Mouse (Mus musculus) embryonic facial prominence, embryonic 14.5 days (tissue): ENCODE results near the gene Sh3pxd2a. TPM values are rescaled to one million over a fixed set of nuclear protein-coding genes. Genes with fewer than 3 reads are reported as not detected.

Experiments used
- ATAC-seq: fragments of 200-750 bp; cut with Nextera tagmentation; 2 replicates; pipeline ENCODE4 v1.8.0; 2017; ENCODE audit warnings: low read depth, moderate number of reproducible peaks, moderate TSS enrichment
- DNase-seq: peaks from one replicate; pipeline ENCODE4 v3.0.0-alpha.2; 2015; ENCODE audit warnings: low spot score
- H3K27ac ChIP-seq: fragments of 300-500 bp; sonication (generic); replicated peaks from 2 replicates; pipeline ENCODE4 v1.5.1; 2014; ENCODE audit warnings: low read depth, mild to moderate bottlenecking, low read length, moderate library complexity
- H3K27me3 ChIP-seq: fragments of 300-500 bp; sonication (generic); replicated peaks from 2 replicates; pipeline ENCODE4 v1.6.1; 2014; ENCODE audit warnings: low read length; ENCODE audit not compliant: control insufficient read depth, insufficient read depth
- H3K36me3 ChIP-seq: fragments of 300-500 bp; sonication (generic); 2 replicates; pipeline ENCODE4 v1.6.1; 2014; ENCODE audit warnings: low read length, mixed read lengths; ENCODE audit not compliant: control insufficient read depth, insufficient read depth
- H3K4me1 ChIP-seq: fragments of 300-500 bp; sonication (generic); 2 replicates; pipeline ENCODE4 v1.6.1; 2014; ENCODE audit warnings: antibody characterized with exemption, low read length; ENCODE audit not compliant: control insufficient read depth, insufficient read depth
- H3K4me2 ChIP-seq: fragments of 300-500 bp; sonication (generic); 2 replicates; pipeline ENCODE4 v1.6.1; 2014; ENCODE audit warnings: low read depth, mild to moderate bottlenecking, low read length, moderate library complexity, mixed read lengths
- H3K4me3 ChIP-seq: fragments of 300-500 bp; sonication (generic); 2 replicates; pipeline ENCODE4 v1.5.1; 2014; ENCODE audit warnings: low read depth, mild to moderate bottlenecking, low read length
- H3K9ac ChIP-seq: fragments of 300-500 bp; sonication (generic); 2 replicates; pipeline ENCODE4 v1.6.1; 2014; ENCODE audit warnings: low read depth, mild to moderate bottlenecking, low read length, moderate library complexity, mixed read lengths
- H3K9me3 ChIP-seq: fragments of 300-500 bp; sonication (generic); 2 replicates; pipeline ENCODE4 v1.6.1; 2016; ENCODE audit warnings: low read length; ENCODE audit not compliant: control insufficient read depth
- WGBS: fragments of 180-500 bp; shearing (Covaris S2); extraction: QIAGEN DNeasy Blood & Tissue Kit; methylation state at CpG from one replicate; pipeline ENCODE4 v1.1.7; 2014; 5-methylcytosine and 5-hydroxymethylcytosine counted together
- polyA plus RNA-seq: library from polyadenylated mRNA; unstranded; fragments of >200 nt; fragmentation: Nextera tagmentation; extraction: Ambion mirVana; gene quantifications from 2 replicates; pipeline ENCODE4 v1.2.1, GENCODE M21; 2014

Sh3pxd2a gene
- polyA plus RNA-seq, 1 experiment from 2014 or later, result 20.3 TPM

GRCm38 (mm10) chr19:47367271-47367879, 96.8 kb downstream of the Sh3pxd2a start:
- DNase-seq (no peak), ATAC-seq (no peak)
- Histone ChIP-seq H3K27me3 (no peaks in the 10 kb centered on the region), H3K27ac (no peak overlapping the region), H3K4me1 (no peaks in the 10 kb centered on the region; the same call in 1 of the 2 replicates), H3K4me3 (no peak overlapping the region), H3K4me2 (no peak overlapping the region), H3K9me3 (no peaks in the 10 kb centered on the region), H3K36me3 (peaks cover 22% of the 10 kb centered on the region; the same call in 1 of the 2 replicates), H3K9ac (no peak overlapping the region)
- 88% methylated on average over 12 of the region's 12 CpGs for WGBS

GRCm38 (mm10) chr19:47366576-47366975, 97.6 kb downstream of the Sh3pxd2a start:
- H3K4me3 ChIP-seq, result no peak overlapping the region
- H3K4me1 ChIP-seq, result no peaks in the 10 kb centered on the region; the same call in 1 of the 2 replicates
- H3K4me2 ChIP-seq, result no peak overlapping the region
- H3K27me3 ChIP-seq, result no peaks in the 10 kb centered on the region
- DNase-seq, result no peak
- H3K36me3 ChIP-seq, result peaks cover 22% of the 10 kb centered on the region; the same call in 1 of the 2 replicates
- H3K9ac ChIP-seq, result no peak overlapping the region
- H3K27ac ChIP-seq, result no peak overlapping the region
- no peak for ATAC-seq
- no peaks in the 10 kb centered on the region for H3K9me3 ChIP-seq
- WGBS, result 85% methylated on average over 8 of the region's 8 CpGs

GRCm38 (mm10) chr19:47363086-47363668, 101.0 kb downstream of the Sh3pxd2a start:
- Histone ChIP-seq H3K36me3 (peaks cover 23% of the 10 kb centered on the region; the same call in 1 of the 2 replicates), H3K9me3 (no peaks in the 10 kb centered on the region), H3K9ac (no peak overlapping the region), H3K4me1 (no peaks in the 10 kb centered on the region; the same call in 1 of the 2 replicates), H3K27me3 (no peaks in the 10 kb centered on the region), H3K27ac (no peak overlapping the region; the same call in 1 of the 2 replicates), H3K4me2 (no peak overlapping the region), H3K4me3 (no peak overlapping the region)
- peak; percentile 23; the same call in 1 of the 2 replicates for ATAC-seq
- WGBS, result 51% methylated on average over 9 of the region's 9 CpGs
- DNase-seq, result no peak

GRCm38 (mm10) chr19:47360921-47361320, 103.3 kb downstream of the Sh3pxd2a start:
- Histone ChIP-seq H3K4me3 (no peak overlapping the region), H3K36me3 (peaks cover 28% of the 10 kb centered on the region; the same call in 1 of the 2 replicates), H3K4me2 (no peak overlapping the region), H3K9ac (no peak overlapping the region), H3K9me3 (no peaks in the 10 kb centered on the region), H3K27me3 (no peaks in the 10 kb centered on the region), H3K4me1 (no peaks in the 10 kb centered on the region; the same call in 1 of the 2 replicates), H3K27ac (no peak overlapping the region)
- no peak for ATAC-seq
- DNase-seq, result no peak
- 77% methylated on average over 3 of the region's 3 CpGs for WGBS

GRCm38 (mm10) chr19:47360017-47360416, 104.2 kb downstream of the Sh3pxd2a start:
- peak overlapping the region; percentile 41; the same call in 1 of the 2 replicates for H3K27ac ChIP-seq
- H3K27me3 ChIP-seq, result no peaks in the 10 kb centered on the region
- peak overlapping the region; percentile 30; the same call in 1 of the 2 replicates for H3K4me2 ChIP-seq
- no peaks in the 10 kb centered on the region for H3K9me3 ChIP-seq
- WGBS, result 81% methylated on average over 16 of the region's 16 CpGs
- no peak for DNase-seq
- no peaks in the 10 kb centered on the region; the same call in 1 of the 2 replicates for H3K4me1 ChIP-seq
- ATAC-seq, result no peak
- no peak overlapping the region for H3K4me3 ChIP-seq
- peak overlapping the region; percentile 46 for H3K9ac ChIP-seq
- peaks cover 28% of the 10 kb centered on the region; the same call in 1 of the 2 replicates for H3K36me3 ChIP-seq

- H3K9ac ChIP-seq, result peak overlapping the region; percentile 46
- peak overlapping the region; percentile 41 for H3K27ac ChIP-seq
- H3K4me1 ChIP-seq, result no peaks in the 10 kb centered on the region; the same call in 1 of the 2 replicates
- no peaks in the 10 kb centered on the region for H3K9me3 ChIP-seq
- H3K36me3 ChIP-seq, result peaks cover 23% of the 10 kb centered on the region; the same call in 1 of the 2 replicates
- no peaks in the 10 kb centered on the region for H3K27me3 ChIP-seq
- H3K4me2 ChIP-seq, result peak overlapping the region; percentile 30
- WGBS, result 28% methylated on average over 15 of the region's 15 CpGs
- ATAC-seq, result peak; percentile 5; the same call in 1 of the 2 replicates
- H3K4me3 ChIP-seq, result peak overlapping the region; percentile 13; the same call in 1 of the 2 replicates
- no peak for DNase-seq
Observed at GRCm38 (mm10) chr19:47359166-47359931, 104.9 kb downstream of the Sh3pxd2a start.

- Histone ChIP-seq H3K27me3 (no peaks in the 10 kb centered on the region), H3K9me3 (no peaks in the 10 kb centered on the region), H3K9ac (no peak overlapping the region), H3K36me3 (0 out of 2 replicates have a peak, but pooled peaks cover 6% of the 10 kb centered on the region), H3K4me3 (no peak overlapping the region), H3K27ac (no peak overlapping the region), H3K4me1 (no peaks in the 10 kb centered on the region), H3K4me2 (no peak overlapping the region)
- WGBS, result 79% methylated on average over 3 of the region's 3 CpGs
- DNase-seq (no peak), ATAC-seq (no peak)
Observed at GRCm38 (mm10) chr19:47357297-47357696, 106.9 kb downstream of the Sh3pxd2a start.

- WGBS, result 6% methylated on average over 4 of the region's 6 CpGs
- Histone ChIP-seq H3K4me3 (no peak overlapping the region), H3K9ac (no peak overlapping the region), H3K27me3 (no peaks in the 10 kb centered on the region), H3K36me3 (0 out of 2 replicates have a peak, but pooled peaks cover 6% of the 10 kb centered on the region), H3K4me1 (no peaks in the 10 kb centered on the region), H3K27ac (no peak overlapping the region), H3K4me2 (no peak overlapping the region), H3K9me3 (no peaks in the 10 kb centered on the region)
- DNase-seq, result peak; percentile 86
- peak; percentile 75 for ATAC-seq
Observed at GRCm38 (mm10) chr19:47356188-47356857, 107.9 kb downstream of the Sh3pxd2a start.
